Mouse (Mus musculus) stomach, postnatal 0 days (tissue): Measurements from ENCODE around the gene Rbm34.

Source experiments
- CTCF ChIP-seq: IDR thresholded peaks from 2 replicates; pipeline ENCODE4 v1.5.1; 2016; ENCODE audit warnings: antibody characterized with exemption, low read depth, mild to moderate bottlenecking, moderate library complexity
- EP300 ChIP-seq: optimal IDR thresholded peaks from 2 replicates; pipeline ENCODE3; 2016; ENCODE audit warnings: antibody characterized with exemption

GRCm38 (mm10) chr8:126919255-126919654 is 51.6 kb downstream of the Rbm34 start:
- no peak for TF ChIP-seq CTCF
- no peak for TF ChIP-seq EP300
